Mouse (Mus musculus) right cerebral cortex, postnatal 14 days (tissue): ENCODE measurements around the gene Clic3.

Source experiments
- DNase-seq: peaks from one replicate; pipeline ENCODE4 v3.0.0; 2022

Clic3 gene

GRCm38 (mm10) chr2:25450853-25451647 is 5.6 kb upstream of the Clic3 start:
- no peak for DNase-seq

GRCm38 (mm10) chr2:25452951-25453350 is 3.7 kb upstream of the Clic3 start:
- no peak for DNase-seq

GRCm38 (mm10) chr2:25457022-25457896 is 621 bp downstream of the Clic3 start:
- no peak for DNase-seq

GRCm38 (mm10) chr2:25458911-25459310 is 2.3 kb downstream of the Clic3 start:
- no peak for DNase-seq

DNA sequence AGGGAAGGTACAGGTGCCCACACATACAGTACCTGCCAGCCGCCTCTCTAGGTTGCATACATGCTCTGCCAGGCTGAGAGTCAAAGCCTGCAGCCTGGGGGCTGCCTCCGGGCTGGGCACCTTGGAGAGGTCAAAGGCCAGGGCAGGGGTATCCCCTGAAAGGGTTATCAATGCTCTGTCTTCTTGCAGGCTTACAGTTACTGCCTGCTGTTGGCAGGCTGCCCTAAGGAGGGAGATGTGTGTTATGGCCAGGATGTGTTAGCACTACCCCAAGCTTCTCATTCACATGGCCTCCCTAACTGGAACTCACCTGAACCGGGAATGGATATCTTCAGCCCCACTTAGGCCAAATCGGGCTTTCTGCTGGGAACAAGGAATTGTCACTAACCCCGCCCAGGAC is 3.5 kb downstream of the Clic3 start:
- DNase-seq: peak; percentile 47

DNA sequence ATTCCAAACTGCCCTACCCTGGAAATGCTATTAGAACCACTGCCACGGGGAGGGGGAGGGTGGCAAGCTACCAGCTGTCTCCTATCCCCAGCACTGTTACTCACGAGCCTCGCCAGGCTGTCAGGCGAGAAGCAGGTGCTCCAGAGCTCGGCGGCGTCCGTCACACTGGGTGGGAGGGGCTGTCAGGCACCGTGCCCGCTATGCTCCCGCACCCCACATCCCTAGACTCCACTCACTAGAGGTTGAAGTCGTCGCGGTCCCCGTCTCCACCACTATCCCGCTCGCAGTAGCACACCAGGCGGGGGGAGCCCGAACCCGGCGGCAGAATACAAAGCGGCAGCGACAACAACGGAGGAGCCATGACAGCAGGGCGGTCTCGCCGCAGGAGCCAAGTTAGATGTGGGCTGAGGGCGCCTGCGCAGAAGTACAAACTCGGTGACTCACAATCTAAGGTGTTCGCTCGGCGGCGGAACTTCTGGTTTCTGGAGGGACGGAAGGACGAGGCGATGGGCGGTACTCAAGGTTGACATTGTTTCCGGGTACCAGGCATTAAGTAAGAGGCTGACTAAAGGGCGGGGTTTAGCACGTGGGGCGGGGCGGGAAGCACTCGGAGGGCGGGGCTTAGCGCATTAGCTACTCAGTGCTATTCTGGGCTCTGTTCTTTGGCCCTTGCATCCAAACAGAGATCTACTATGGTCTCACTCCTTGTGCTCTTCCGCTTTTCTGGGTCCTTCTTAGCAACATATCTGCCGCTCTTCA is 4.1 kb downstream of the Clic3 start, which contains the start of gene Paxx:
Gene Paxx (minus strand): TSS at position 544 of the 759 bp plus-strand sequence.
- DNase-seq: peak; percentile 92

DNA sequence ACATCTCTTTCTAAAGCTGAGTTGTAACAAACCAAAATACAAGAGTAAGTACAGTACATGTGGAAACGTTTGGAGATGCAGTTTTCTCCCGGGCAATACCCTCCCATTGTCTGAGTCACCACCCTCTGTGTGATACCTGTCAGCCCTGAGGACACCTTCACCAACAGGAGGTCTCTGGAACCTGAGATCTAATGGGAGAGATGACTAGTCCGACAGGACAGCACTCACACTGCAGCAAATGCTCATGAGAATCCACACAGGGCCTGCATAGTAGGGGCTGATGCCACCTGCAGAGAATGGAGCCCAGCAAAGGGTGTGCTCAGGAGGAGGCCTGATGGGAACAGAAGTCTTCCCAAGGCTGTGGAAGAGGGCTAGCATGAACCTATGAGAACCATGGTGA is 4.8 kb downstream of the Clic3 start:
- DNase-seq: no peak

DNA sequence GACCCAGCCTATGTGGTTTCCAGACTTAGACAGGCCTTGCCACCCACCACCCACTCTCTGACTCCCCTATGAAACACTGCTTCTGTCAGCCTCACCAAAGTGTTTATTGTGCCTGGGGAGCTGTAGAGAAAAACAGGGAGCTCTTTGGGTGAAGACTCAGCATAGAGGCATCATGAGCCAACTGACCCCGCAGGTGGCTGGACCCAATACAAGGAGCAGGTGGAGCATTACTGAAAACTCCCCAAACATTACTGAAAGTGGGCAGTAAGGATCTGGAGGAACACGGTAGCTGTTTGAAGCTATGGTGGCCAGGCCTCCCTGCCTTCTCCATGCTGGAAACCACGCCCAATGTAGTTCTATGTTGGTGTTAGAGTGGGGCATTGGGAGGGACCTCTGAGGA is 7.0 kb downstream of the Clic3 start:
- DNase-seq: no peak

DNA sequence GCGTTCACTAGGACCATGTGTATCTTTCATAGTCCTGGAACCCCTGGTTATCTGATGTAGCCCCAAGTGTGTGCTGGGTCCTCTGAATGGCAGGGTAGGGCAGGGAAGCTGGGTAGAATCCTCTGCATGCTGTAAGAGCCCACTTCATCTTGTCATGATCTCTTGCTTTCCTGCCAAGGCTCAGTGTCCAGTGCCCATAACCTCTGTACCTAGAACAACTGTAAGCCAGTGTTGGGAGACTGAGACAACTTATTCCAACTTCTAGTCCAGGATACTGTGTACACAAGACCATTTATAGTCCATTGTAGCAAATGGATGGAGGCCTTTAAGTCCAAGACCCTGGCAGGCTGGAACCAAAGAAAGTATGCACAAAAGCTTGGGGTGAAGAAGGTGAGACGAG is 8.6 kb downstream of the Clic3 start:
- DNase-seq: no peak

DNA sequence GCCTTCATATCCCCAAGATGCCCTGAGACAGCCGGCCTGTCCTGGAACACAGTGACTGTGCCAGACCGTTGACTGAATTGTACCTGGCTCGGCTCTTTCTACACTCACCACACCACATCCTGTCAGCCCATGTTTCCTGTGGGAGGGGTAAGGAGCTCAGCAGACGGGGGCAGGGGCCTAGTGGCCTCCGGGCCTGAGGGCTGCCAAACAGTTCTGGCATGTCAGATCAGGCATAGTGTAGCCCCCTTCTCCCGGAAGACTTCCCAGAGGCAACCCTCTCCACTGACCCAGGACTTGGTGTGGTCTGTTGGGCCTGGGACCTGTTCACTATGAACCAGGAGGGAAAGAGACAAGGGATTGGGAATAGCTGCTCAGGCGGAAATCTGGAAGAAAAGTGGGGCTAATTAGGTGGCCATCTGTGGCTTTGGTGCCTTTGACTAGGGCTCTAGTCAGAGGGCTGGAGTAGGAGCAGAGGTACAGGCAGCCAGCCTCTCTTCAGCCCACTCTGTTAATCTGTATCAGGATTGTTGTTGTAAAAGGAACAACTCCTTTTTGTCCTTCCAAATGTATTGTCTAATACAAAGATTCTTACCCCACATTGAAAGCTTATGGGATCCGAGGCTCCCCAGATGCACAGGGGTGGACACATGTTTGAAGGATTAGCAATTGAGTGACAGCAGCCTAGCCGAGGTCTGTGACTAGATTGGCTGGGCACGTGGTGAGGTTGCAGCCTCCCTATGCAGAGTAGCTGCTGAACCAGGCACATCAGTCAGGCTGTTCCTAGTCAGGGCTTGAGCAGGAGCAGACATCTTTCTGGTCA is 9.4 kb downstream of the Clic3 start:
- no peak for DNase-seq

- no peak for DNase-seq
Observed at GRCm38 (mm10) chr2:25467606-25468303, 11.1 kb downstream of the Clic3 start.

DNA sequence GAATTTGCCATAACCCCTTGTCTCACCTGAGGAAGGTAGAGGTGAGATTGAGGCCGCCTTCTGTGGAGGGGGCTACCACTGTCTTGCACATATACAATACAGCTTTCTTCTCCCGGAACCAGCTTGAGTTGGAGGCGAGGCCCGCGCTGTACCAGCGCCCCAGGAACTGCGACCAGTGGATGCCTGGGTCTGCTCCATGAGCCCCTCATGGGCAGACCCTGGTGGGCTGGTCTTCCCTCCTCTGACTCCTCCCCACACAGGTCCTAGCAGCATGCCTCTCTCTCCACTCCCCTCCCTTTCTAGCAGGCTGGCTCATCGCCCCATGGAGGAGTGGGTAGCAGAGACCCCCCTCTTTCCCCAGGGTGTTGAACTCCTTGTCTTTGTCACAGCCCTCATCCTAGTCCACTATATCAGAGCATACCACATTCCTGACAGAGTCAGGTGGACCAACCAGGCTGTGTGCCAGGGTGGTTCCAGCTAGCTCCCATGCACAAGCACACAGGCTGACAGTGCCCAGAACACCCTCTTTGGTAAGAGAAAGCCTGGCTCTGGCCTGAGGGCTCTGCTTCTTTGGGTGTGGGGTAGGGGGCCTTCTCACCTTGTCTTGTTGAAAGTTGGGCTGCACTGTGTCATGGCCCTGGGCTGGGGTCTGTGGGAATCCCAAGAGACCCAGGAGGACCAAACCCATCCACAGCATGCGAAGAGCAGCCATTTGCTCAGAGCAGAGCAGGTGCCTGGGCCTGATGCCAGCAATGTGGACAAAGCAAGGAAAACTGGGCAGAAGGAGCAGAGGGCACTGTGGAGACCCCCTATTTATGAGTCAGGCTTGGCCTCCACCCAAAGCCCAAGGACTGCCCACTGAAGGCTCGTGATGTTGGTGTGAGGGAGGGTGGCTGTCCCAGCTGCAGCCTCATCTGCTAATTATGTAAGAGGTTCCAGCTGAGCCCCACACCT is 12.6 kb downstream of the Clic3 start:
- DNase-seq: peak; percentile 50

GRCm38 (mm10) chr2:25469969-25470368 is 13.3 kb downstream of the Clic3 start, which contains the start of gene Ptgds:
Gene Ptgds (minus strand): TSS chr2:25470046.
- no peak for DNase-seq

- no peak for DNase-seq
Observed at GRCm38 (mm10) chr2:25472550-25472949, 15.9 kb downstream of the Clic3 start.

- no peak for DNase-seq
Observed at GRCm38 (mm10) chr2:25477541-25477940, 20.9 kb downstream of the Clic3 start.

DNA sequence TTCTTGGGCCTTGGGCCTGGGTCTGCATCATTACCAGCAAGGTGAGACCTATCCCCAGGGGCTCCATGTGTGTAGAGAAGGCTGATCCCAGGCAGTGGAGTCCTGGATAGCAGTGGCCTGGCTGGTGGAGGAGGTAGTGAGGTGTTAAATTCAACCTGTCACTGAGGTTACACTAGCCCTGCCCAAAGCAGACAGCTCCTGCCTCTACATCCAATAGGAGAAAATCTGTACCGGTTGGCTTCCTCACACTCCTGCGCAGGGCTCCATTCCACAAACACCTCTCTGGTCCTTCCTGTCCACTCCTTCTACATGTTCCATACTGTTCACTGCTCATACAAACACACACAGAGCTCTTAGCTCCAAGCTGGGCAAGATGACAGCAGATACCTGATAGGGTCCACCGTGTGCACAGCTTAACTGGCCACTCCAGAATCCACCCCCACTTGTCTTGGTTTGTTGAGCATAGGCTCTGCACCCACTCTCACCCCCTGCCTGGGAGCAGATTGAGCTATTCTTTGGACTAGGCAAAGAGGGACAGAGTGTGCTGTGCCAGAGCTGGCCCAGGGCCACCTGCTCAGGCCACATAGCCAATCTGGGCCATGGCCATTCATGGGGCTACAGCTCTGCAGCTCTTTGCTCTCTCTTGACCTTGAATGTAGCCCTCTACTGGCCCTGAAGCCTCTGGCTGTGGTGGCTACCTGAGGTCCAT is 21.5 kb downstream of the Clic3 start:
- DNase-seq: no peak

- no peak for DNase-seq
Observed at GRCm38 (mm10) chr2:25479551-25480311, 23.1 kb downstream of the Clic3 start.

GRCm38 (mm10) chr2:25480541-25480940 is 23.9 kb downstream of the Clic3 start:
- no peak for DNase-seq

DNA sequence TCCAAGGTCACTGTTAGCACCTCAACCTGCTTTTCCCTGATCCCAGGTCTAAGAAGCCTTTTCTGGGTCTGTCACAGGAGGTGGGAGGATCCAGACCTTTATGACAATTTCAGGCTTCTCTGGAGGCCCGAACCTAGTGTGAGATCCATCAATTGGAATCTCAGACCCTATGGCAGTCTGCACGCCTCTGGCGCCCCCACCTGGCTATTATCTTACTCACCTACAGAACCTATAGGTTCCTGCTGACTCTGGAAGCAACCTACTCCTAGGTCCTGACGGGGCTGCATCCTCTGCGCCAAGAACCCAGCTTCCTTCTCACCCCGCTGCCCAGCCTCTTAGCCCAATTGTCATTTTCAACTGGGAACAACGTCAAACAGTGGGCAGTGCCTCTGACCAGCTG is 26.3 kb downstream of the Clic3 start:
- no peak for DNase-seq
